In genomic region chr4:41353265-41353664, GRCm38 (mm10) we compare ENCODE assay signal across 17 mouse cellular contexts. TPM values are rescaled to one million over a fixed set of nuclear protein-coding genes. Genes with fewer than 3 reads are reported as not detected.
DNase-seq lines count a peak whose midpoint lies in the region; ATAC-seq and TF ChIP-seq lines count a peak whose summit lies in the region.
"Had no signal": no experiment of that assay in that cellular context is flagged by ENCODE, and none has a peak within 500 bp of the region (broad histone marks: within the 10 kb centered on the region; RNA-seq: fewer than 3 reads in every experiment).

No protein-coding gene starts in this region.

- peaks cover 3% of the 10 kb centered on the region; the same call in 1 of the 2 replicates for H3K36me3 ChIP-seq in ES-Bruce4 (ENCODE audit: control insufficient read depth, insufficient read depth, low read length, poor library complexity, severe bottlenecking)
- H3K36me3 ChIP-seq in macrophage (ENCODE audit: inconsistent target), result no peaks in the 10 kb centered on the region
- H3K36me3 ChIP-seq: hindbrain, embryonic 15.5 days; neural tube, embryonic 15.5 days had no signal

- peak overlapping the region; percentile 30; the same call in 1 of the 2 replicates for H3K27ac ChIP-seq in ES-Bruce4 (ENCODE audit: insufficient read depth, low read length)
- H3K27ac ChIP-seq in embryonic fibroblast, embryonic 13.5 days (ENCODE audit: insufficient read depth, low read length), result peak overlapping the region; percentile 28
- peak overlapping the region; percentile 35 for H3K27ac ChIP-seq in macrophage
- H3K27ac ChIP-seq: heart, embryonic 15.5 days; hindbrain, embryonic 15.5 days; kidney, embryonic 15.5 days; neural tube, embryonic 15.5 days had no signal

- DNase-seq in adrenal gland, postnatal 14 days, result peak; percentile 14
- no peak for DNase-seq in adrenal gland, adult 18-20 months (ENCODE audit: low spot score in 2 of 2)
- DNase-seq in frontal cortex, postnatal 36 days (ENCODE audit: low spot score in 2 of 2), result no peak
- DNase-seq: cerebellum, postnatal 36 days; forebrain, postnatal 0 days; gastrocnemius, postnatal 25 days; lung, postnatal 14 days; thymus, postnatal 36 days had no signal

- no peak overlapping the region for H3K9ac ChIP-seq in ES-Bruce4 (ENCODE audit: low read depth, poor library complexity, severe bottlenecking)
- H3K9ac ChIP-seq: forebrain, postnatal 0 days; heart, embryonic 15.5 days; hindbrain, embryonic 15.5 days; kidney, embryonic 15.5 days; neural tube, embryonic 15.5 days had no signal

- no peaks in the 10 kb centered on the region for H3K9me3 ChIP-seq in ES-Bruce4 (replicated peaks; ENCODE audit: control insufficient read depth, insufficient read depth, low read length, poor library complexity, severe bottlenecking)
- H3K9me3 ChIP-seq: heart, embryonic 15.5 days; hindbrain, embryonic 15.5 days; kidney, embryonic 15.5 days; neural tube, embryonic 15.5 days had no signal

- no peaks in the 10 kb centered on the region for H3K4me1 ChIP-seq in ES-Bruce4 (ENCODE audit: control insufficient read depth, insufficient read depth, low read length)
- H3K4me1 ChIP-seq in embryonic fibroblast, embryonic 13.5 days (ENCODE audit: control insufficient read depth, insufficient read depth, low read length), result no peaks in the 10 kb centered on the region

- no peak for ATAC-seq in monocyte, adult 5-6 weeks (replicated peaks; ENCODE audit: insufficient number of reproducible peaks, low FRiP score, low TSS enrichment, poor library complexity, severe bottlenecking)
- no peak for ATAC-seq in activated CD4-positive, CD25-positive, alpha-beta regulatory T cell, adult 4 months
- ATAC-seq: forebrain, postnatal 0 days had no signal

- no peak for TF ChIP-seq POLR2A in ES-Bruce4 (IDR thresholded peaks at IDR 0.05; ENCODE audit: insufficient read depth, low read length)
- TF ChIP-seq POLR2A in embryonic fibroblast, embryonic 13.5 days (IDR thresholded peaks at IDR 0.05; ENCODE audit: low read depth, low read length), result no peak

- H3K4me3 ChIP-seq in ES-Bruce4 (ENCODE audit: low read depth, low read length) (no peak overlapping the region), macrophage (ENCODE audit: inconsistent target) (no peak overlapping the region)
- no peak overlapping the region for H3K4me3 ChIP-seq in embryonic fibroblast, embryonic 13.5 days (ENCODE audit: insufficient read depth, low read length)
- H3K4me3 ChIP-seq: heart, embryonic 15.5 days; hindbrain, embryonic 15.5 days; kidney, embryonic 15.5 days; neural tube, embryonic 15.5 days had no signal

- peaks cover 95% of the 10 kb centered on the region for H3K79me2 ChIP-seq in macrophage (ENCODE audit: inconsistent target)

- TF ChIP-seq EP300 in ES-Bruce4 (IDR thresholded peaks at IDR 0.05; ENCODE audit: insufficient read depth, low read depth, low read length), result no peak

- 50% methylated on average over 1 of the region's 1 CpGs for WGBS in macrophage (ENCODE audit: missing documents)

- H3K27me3 ChIP-seq in ES-Bruce4 (ENCODE audit: control insufficient read depth, insufficient read depth, low read length, poor library complexity, severe bottlenecking), result no peaks in the 10 kb centered on the region
- H3K27me3 ChIP-seq: heart, embryonic 15.5 days; hindbrain, embryonic 15.5 days; kidney, embryonic 15.5 days; neural tube, embryonic 15.5 days had no signal

- TF ChIP-seq CTCF in ES-Bruce4 (IDR thresholded peaks at IDR 0.05; ENCODE audit: low read depth, low read length), result no peak
- TF ChIP-seq CTCF in embryonic fibroblast, embryonic 13.5 days (IDR thresholded peaks at IDR 0.05; ENCODE audit: borderline replicate concordance, insufficient read depth, low read length), result no peak

RNA-seq across cellular contexts. Expression of gene Ubap1, which starts 4.5 kb away (rescaled TPM):
- total RNA-seq in adrenal gland, postnatal 14 days (2021), result 38.5 and 52.1 TPM in 2 replicates
- 10 to 100 TPM; 52.3 to 56.9 TPM for total RNA-seq in adrenal gland, adult 18-20 months (2021)
- 72.5 and 91.6 TPM in 2 replicates for polyA plus RNA-seq in ES-Bruce4 (2011; ENCODE audit: insufficient read depth, insufficient read length, low read depth, missing spikeins)
- 60.1 and 70.5 TPM in 2 replicates for polyA plus RNA-seq in embryonic fibroblast, embryonic 13.5 days (2011; ENCODE audit: insufficient read length, low read depth, missing spikeins)
- total RNA-seq in macrophage (2018; cell fraction: chromatin; rRNA removed), result 100 to 1,000 TPM in 4 of 26 experiments, 10 to 100 TPM in 22; 36.1 to 127 (median 71.9) TPM
- 10 to 100 TPM; 50.5 to 65.0 (median 60.0) TPM for total RNA-seq in macrophage (2018; cell fraction: cytosol; rRNA removed)
- total RNA-seq in macrophage (2018; cell fraction: nucleus; rRNA removed), result 10 to 100 TPM; 33.3 to 96.1 (median 47.0) TPM
- polyA plus RNA-seq in macrophage (2018), result 39.6 to 73.7 TPM (median 49.5 TPM) in 3 replicates
- 70.9 to 80.1 TPM (median 79.6 TPM) in 3 replicates for total RNA-seq in monocyte, adult 5-6 weeks (2017)
- 10 to 100 TPM; 25.5 to 36.2 TPM for polyA plus RNA-seq in activated CD4-positive, CD25-positive, alpha-beta regulatory T cell, adult 4 months (2017; shearing (Covaris generic))

RNA-seq across cellular contexts. Expression of gene Dcaf12, which starts 38.6 kb away (rescaled TPM):
- total RNA-seq in adrenal gland, postnatal 14 days (2021), result 53.7 and 57.3 TPM in 2 replicates
- 10 to 100 TPM; 41.0 to 53.2 TPM for total RNA-seq in adrenal gland, adult 18-20 months (2021)
- polyA plus RNA-seq in ES-Bruce4 (2011; ENCODE audit: insufficient read depth, insufficient read length, low read depth, missing spikeins) (51.1 and 53.0 TPM in 2 replicates), macrophage (2018) (21.0 to 43.0 TPM (median 38.5 TPM) in 3 replicates)
- 40.2 and 40.3 TPM in 2 replicates for polyA plus RNA-seq in embryonic fibroblast, embryonic 13.5 days (2011; ENCODE audit: insufficient read length, low read depth, missing spikeins)
- total RNA-seq in macrophage (2018; cell fraction: chromatin; rRNA removed), result 10 to 100 TPM; 14.9 to 33.9 (median 25.7) TPM
- total RNA-seq in macrophage (2018; cell fraction: cytosol; rRNA removed), result 10 to 100 TPM; 34.0 to 51.3 (median 43.6) TPM
- total RNA-seq in macrophage (2018; cell fraction: nucleus; rRNA removed), result 10 to 100 TPM; 28.3 to 39.3 (median 33.8) TPM
- 44.1 to 49.8 TPM (median 44.7 TPM) in 3 replicates for total RNA-seq in monocyte, adult 5-6 weeks (2017)
- 10 to 100 TPM; 24.4 to 28.0 TPM for polyA plus RNA-seq in activated CD4-positive, CD25-positive, alpha-beta regulatory T cell, adult 4 months (2017; shearing (Covaris generic))
